Mouse (Mus musculus): ENCODE results near the gene Tmem108. TPM values are rescaled to one million over a fixed set of nuclear protein-coding genes. Genes with fewer than 3 reads are reported as not detected.

Gene Tmem108
- 28.5 and 33.0 TPM in 2 replicates for polyA plus RNA-seq (2015; fragmentation: Nextera tagmentation; extraction: Ambion mirVana)

GRCm38 (mm10) chr9:103761647-103762084 lies at the start of gene Tmem108:
Tmem108 (minus strand) TSS chr9:103761837.
- H3K4me3 ChIP-seq, result peak within 1 kb of the TSS; percentile 53
- H3K27ac ChIP-seq, result peak within 1 kb of the TSS; percentile 51
- H3K9me3 ChIP-seq, result no peaks in the 10 kb centered on the region
- peak within 1 kb of the TSS; percentile 61 for H3K9ac ChIP-seq
- H3K4me2 ChIP-seq, result peak within 1 kb of the TSS; percentile 59
- no peaks in the 10 kb centered on the region for H3K36me3 ChIP-seq (replicated peaks)
- 0 out of 2 replicates have a peak, but pooled peaks cover 4% of the 10 kb centered on the region for H3K27me3 ChIP-seq (replicated peaks)
- WGBS, result under 1% methylated on average over 47 of the region's 51 CpGs
- ATAC-seq (replicated peaks), result peak; percentile 96
- H3K4me1 ChIP-seq, result peaks cover 28% of the 10 kb centered on the region

- 71% methylated on average over 1 of the region's 1 CpGs for WGBS
- H3K4me3 ChIP-seq, result no peak overlapping the region
- H3K9me3 ChIP-seq, result no peaks in the 10 kb centered on the region
- no peak overlapping the region for H3K4me2 ChIP-seq
- H3K9ac ChIP-seq, result no peak overlapping the region
- ATAC-seq (replicated peaks), result no peak
- no peaks in the 10 kb centered on the region for H3K27me3 ChIP-seq (replicated peaks)
- H3K36me3 ChIP-seq (replicated peaks), result no peaks in the 10 kb centered on the region
- H3K4me1 ChIP-seq, result no peaks in the 10 kb centered on the region
- H3K27ac ChIP-seq, result no peak overlapping the region
Measured at GRCm38 (mm10) chr9:103789029-103789428, 27.4 kb upstream of the Tmem108 start.

GRCm38 (mm10) chr9:103784156-103784555 lies 22.5 kb upstream of the Tmem108 start:
- Histone ChIP-seq H3K4me1 (no peaks in the 10 kb centered on the region), H3K4me3 (no peak overlapping the region), H3K36me3 (replicated peaks) (no peaks in the 10 kb centered on the region), H3K27ac (no peak overlapping the region), H3K27me3 (replicated peaks) (no peaks in the 10 kb centered on the region), H3K9me3 (no peaks in the 10 kb centered on the region), H3K4me2 (no peak overlapping the region), H3K9ac (no peak overlapping the region)
- WGBS, result 95% methylated on average over 4 of the region's 4 CpGs
- no peak for ATAC-seq (replicated peaks)

GRCm38 (mm10) chr9:103783276-103783675 lies 21.6 kb upstream of the Tmem108 start:
- no peak overlapping the region for H3K27ac ChIP-seq
- peak overlapping the region; percentile 10; the same call in 1 of the 2 replicates for H3K4me2 ChIP-seq
- H3K9ac ChIP-seq, result no peak overlapping the region
- H3K4me3 ChIP-seq, result no peak overlapping the region
- WGBS, result 67% methylated on average over 16 of the region's 16 CpGs
- no peaks in the 10 kb centered on the region for H3K36me3 ChIP-seq (replicated peaks)
- H3K9me3 ChIP-seq, result no peaks in the 10 kb centered on the region
- H3K27me3 ChIP-seq (replicated peaks), result no peaks in the 10 kb centered on the region
- ATAC-seq (replicated peaks), result no peak
- H3K4me1 ChIP-seq, result no peaks in the 10 kb centered on the region

GRCm38 (mm10) chr9:103782306-103782705 lies 20.7 kb upstream of the Tmem108 start:
- no peaks in the 10 kb centered on the region for H3K27me3 ChIP-seq (replicated peaks)
- WGBS, result 81% methylated on average over 7 of the region's 7 CpGs
- H3K4me1 ChIP-seq, result no peaks in the 10 kb centered on the region
- H3K4me3 ChIP-seq, result no peak overlapping the region
- no peaks in the 10 kb centered on the region for H3K36me3 ChIP-seq (replicated peaks)
- H3K9me3 ChIP-seq, result no peaks in the 10 kb centered on the region
- H3K27ac ChIP-seq, result no peak overlapping the region
- ATAC-seq (replicated peaks), result no peak
- H3K9ac ChIP-seq, result no peak overlapping the region
- H3K4me2 ChIP-seq, result no peak overlapping the region

GRCm38 (mm10) chr9:103781407-103781806 lies 19.8 kb upstream of the Tmem108 start:
- H3K27ac ChIP-seq, result no peak overlapping the region
- no peak overlapping the region for H3K4me3 ChIP-seq
- no peaks in the 10 kb centered on the region for H3K9me3 ChIP-seq
- no peak for ATAC-seq (replicated peaks)
- H3K4me1 ChIP-seq, result no peaks in the 10 kb centered on the region
- H3K36me3 ChIP-seq (replicated peaks), result no peaks in the 10 kb centered on the region
- H3K4me2 ChIP-seq, result no peak overlapping the region
- 89% methylated on average over 7 of the region's 7 CpGs for WGBS
- H3K27me3 ChIP-seq (replicated peaks), result no peaks in the 10 kb centered on the region
- no peak overlapping the region for H3K9ac ChIP-seq

GRCm38 (mm10) chr9:103780598-103780997 lies 19.0 kb upstream of the Tmem108 start:
- no peaks in the 10 kb centered on the region for H3K27me3 ChIP-seq (replicated peaks)
- no peaks in the 10 kb centered on the region for H3K9me3 ChIP-seq
- no peak overlapping the region for H3K9ac ChIP-seq
- H3K27ac ChIP-seq, result no peak overlapping the region
- 94% methylated on average over 4 of the region's 4 CpGs for WGBS
- no peak overlapping the region for H3K4me2 ChIP-seq
- H3K4me3 ChIP-seq, result no peak overlapping the region
- no peaks in the 10 kb centered on the region for H3K36me3 ChIP-seq (replicated peaks)
- H3K4me1 ChIP-seq, result no peaks in the 10 kb centered on the region
- no peak for ATAC-seq (replicated peaks)

- no peaks in the 10 kb centered on the region for H3K9me3 ChIP-seq
- H3K27ac ChIP-seq, result no peak overlapping the region
- no peaks in the 10 kb centered on the region for H3K4me1 ChIP-seq
- H3K36me3 ChIP-seq (replicated peaks), result no peaks in the 10 kb centered on the region
- H3K9ac ChIP-seq, result no peak overlapping the region
- ATAC-seq (replicated peaks), result no peak
- 48% methylated on average over 1 of the region's 1 CpGs for WGBS
- H3K4me2 ChIP-seq, result no peak overlapping the region
- H3K4me3 ChIP-seq, result no peak overlapping the region
- no peaks in the 10 kb centered on the region for H3K27me3 ChIP-seq (replicated peaks)
Measured at GRCm38 (mm10) chr9:103778185-103778584, 16.5 kb upstream of the Tmem108 start.

- Histone ChIP-seq H3K27ac (peak overlapping the region; percentile 43), H3K4me1 (peaks cover 28% of the 10 kb centered on the region), H3K27me3 (replicated peaks) (0 out of 2 replicates have a peak, but pooled peaks cover 4% of the 10 kb centered on the region), H3K9me3 (no peaks in the 10 kb centered on the region), H3K9ac (peak overlapping the region; percentile 61), H3K36me3 (replicated peaks) (no peaks in the 10 kb centered on the region), H3K4me2 (peak overlapping the region; percentile 59), H3K4me3 (peak overlapping the region; percentile 53)
- WGBS, result 0% methylated on average over 30 of the region's 30 CpGs
- ATAC-seq (replicated peaks), result peak; percentile 68
Measured at GRCm38 (mm10) chr9:103761151-103761571, 476 bp downstream of the Tmem108 start.

- no peaks in the 10 kb centered on the region for H3K36me3 ChIP-seq (replicated peaks)
- H3K27me3 ChIP-seq (replicated peaks), result 0 out of 2 replicates have a peak, but pooled peaks cover 4% of the 10 kb centered on the region
- peak overlapping the region; percentile 59 for H3K4me2 ChIP-seq
- WGBS, result 18% methylated on average over 8 of the region's 8 CpGs
- peak overlapping the region; percentile 53 for H3K4me3 ChIP-seq
- H3K9ac ChIP-seq, result peak overlapping the region; percentile 61; the same call in 1 of the 2 replicates
- no peaks in the 10 kb centered on the region for H3K9me3 ChIP-seq
- peaks cover 28% of the 10 kb centered on the region for H3K4me1 ChIP-seq
- no peak overlapping the region for H3K27ac ChIP-seq
- no peak for ATAC-seq (replicated peaks)
Measured at GRCm38 (mm10) chr9:103760356-103760755, 1.3 kb downstream of the Tmem108 start.

- Histone ChIP-seq H3K9me3 (no peaks in the 10 kb centered on the region), H3K27ac (no peak overlapping the region), H3K4me2 (peak overlapping the region; percentile 59), H3K36me3 (replicated peaks) (no peaks in the 10 kb centered on the region), H3K9ac (peak overlapping the region; percentile 35; the same call in 1 of the 2 replicates), H3K4me1 (peaks cover 28% of the 10 kb centered on the region), H3K27me3 (replicated peaks) (0 out of 2 replicates have a peak, but pooled peaks cover 4% of the 10 kb centered on the region), H3K4me3 (peak overlapping the region; percentile 53)
- no peak for ATAC-seq (replicated peaks)
- WGBS, result 27% methylated on average over 9 of the region's 9 CpGs
Measured at GRCm38 (mm10) chr9:103759829-103760228, 1.8 kb downstream of the Tmem108 start.

GRCm38 (mm10) chr9:103758930-103759695 lies 2.5 kb downstream of the Tmem108 start:
- H3K4me2 ChIP-seq, result peak overlapping the region; percentile 59
- H3K9ac ChIP-seq, result peak overlapping the region; percentile 35; the same call in 1 of the 2 replicates
- peak; percentile 37; the same call in 1 of the 2 replicates for ATAC-seq (replicated peaks)
- 0 out of 2 replicates have a peak, but pooled peaks cover 4% of the 10 kb centered on the region for H3K27me3 ChIP-seq (replicated peaks)
- peak overlapping the region; percentile 58; the same call in 1 of the 2 replicates for H3K27ac ChIP-seq
- peaks cover 28% of the 10 kb centered on the region for H3K4me1 ChIP-seq
- no peaks in the 10 kb centered on the region for H3K9me3 ChIP-seq
- WGBS, result 8% methylated on average over 20 of the region's 20 CpGs
- no peaks in the 10 kb centered on the region for H3K36me3 ChIP-seq (replicated peaks)
- peak overlapping the region; percentile 53 for H3K4me3 ChIP-seq

All from midbrain, embryonic 15.5 days (tissue).